In genomic region chr3:86809199-86809598, GRCm38 (mm10) we compare ENCODE assay signal across 16 mouse cellular contexts.
DNase-seq lines count a peak whose midpoint lies in the region; ATAC-seq and TF ChIP-seq lines count a peak whose summit lies in the region.
"Had no signal": no experiment of that assay in that cellular context is flagged by ENCODE, and none has a peak within 500 bp of the region (broad histone marks: within the 10 kb centered on the region; RNA-seq: fewer than 3 reads in every experiment).

No protein-coding gene starts in this region.

- no peak overlapping the region for H3K9ac ChIP-seq in hindbrain, postnatal 0 days (replicated peaks; ENCODE audit: low read length)
- no peak overlapping the region for H3K9ac ChIP-seq in hindbrain, embryonic 12.5 days
- no peak overlapping the region for H3K9ac ChIP-seq in midbrain, embryonic 15.5 days
- H3K9ac ChIP-seq in stomach, embryonic 14.5 days (replicated peaks; ENCODE audit: low read depth, low read length) = no peak overlapping the region
- H3K9ac ChIP-seq: liver, embryonic 14.5 days; neural tube, embryonic 15.5 days had no signal

- H3K4me1 ChIP-seq in hindbrain, postnatal 0 days (ENCODE audit: insufficient read depth, low read length) = 0 out of 2 replicates have a peak, but pooled peaks cover 12% of the 10 kb centered on the region
- peaks cover 2% of the 10 kb centered on the region; the same call in 1 of the 2 replicates for H3K4me1 ChIP-seq in hindbrain, embryonic 12.5 days
- H3K4me1 ChIP-seq in midbrain, embryonic 15.5 days = peaks cover 3% of the 10 kb centered on the region; the same call in 1 of the 2 replicates
- H3K4me1 ChIP-seq in midbrain, embryonic 10.5 days = 0 out of 2 replicates have a peak, but pooled peaks cover 2% of the 10 kb centered on the region
- no peaks in the 10 kb centered on the region for H3K4me1 ChIP-seq in stomach, embryonic 14.5 days (ENCODE audit: control insufficient read depth, insufficient read depth, low read length)

- ATAC-seq in hindbrain, postnatal 0 days = no peak
- no peak for ATAC-seq in hindbrain, embryonic 12.5 days (ENCODE audit: low FRiP score)
- ATAC-seq in midbrain, embryonic 15.5 days (replicated peaks) = no peak
- ATAC-seq in stomach, embryonic 14.5 days (ENCODE audit: insufficient number of reproducible peaks, insufficient read depth, low FRiP score, low read depth) = peak; percentile 37; the same call in 1 of the 2 replicates
- ATAC-seq: activated CD4-positive, CD25-positive, alpha-beta regulatory T cell, adult 4 months had no signal

- H3K27ac ChIP-seq in hindbrain, postnatal 0 days = peak overlapping the region; percentile 27; the same call in 1 of the 2 replicates
- H3K27ac ChIP-seq in hindbrain, embryonic 12.5 days = no peak overlapping the region; the same call in 1 of the 2 replicates
- 0 out of 2 replicates have a peak overlapping the region, but pooled peaks have one; percentile 12 for H3K27ac ChIP-seq in midbrain, embryonic 15.5 days
- no peak overlapping the region for H3K27ac ChIP-seq in midbrain, embryonic 10.5 days (replicated peaks)
- peak overlapping the region; percentile 76 for H3K27ac ChIP-seq in stomach, embryonic 14.5 days (ENCODE audit: low read length)
- H3K27ac ChIP-seq: liver, embryonic 14.5 days had no signal

- no peak overlapping the region for H3K4me3 ChIP-seq in hindbrain, postnatal 0 days (ENCODE audit: low read length)
- H3K4me3 ChIP-seq in hindbrain, embryonic 12.5 days = no peak overlapping the region
- H3K4me3 ChIP-seq in midbrain, embryonic 15.5 days = no peak overlapping the region
- H3K4me3 ChIP-seq in midbrain, embryonic 10.5 days = no peak overlapping the region
- H3K4me3 ChIP-seq in stomach, embryonic 14.5 days (ENCODE audit: low read depth, low read length) = no peak overlapping the region
- H3K4me3 ChIP-seq: neural tube, embryonic 15.5 days had no signal

- 67% methylated on average over 9 of the region's 9 CpGs for WGBS in hindbrain, postnatal 0 days
- 83% methylated on average over 9 of the region's 9 CpGs for WGBS in hindbrain, embryonic 12.5 days
- WGBS in midbrain, embryonic 15.5 days = 84% methylated on average over 9 of the region's 9 CpGs
- 90% methylated on average over 9 of the region's 9 CpGs for WGBS in midbrain, embryonic 10.5 days
- WGBS in stomach, embryonic 14.5 days = 58% methylated on average over 9 of the region's 9 CpGs

- DNase-seq in cerebellum, postnatal 14 days = peak; percentile 64 to 68
- DNase-seq in cerebellum, adult 9-11 months = no peak
- no peak for DNase-seq in hindbrain, postnatal 0 days (ENCODE audit: low spot score)
- no peak for DNase-seq in midbrain, embryonic 10.5 days (ENCODE audit: low spot score)
- DNase-seq in kidney, postnatal 10 days = no peak
- DNase-seq: gastrocnemius, postnatal 10 days; heart, postnatal 14 days; kidney, adult 9 months; thymus, postnatal 4 days had no signal

- H3K27me3 ChIP-seq in hindbrain, postnatal 0 days (ENCODE audit: insufficient read depth, low read length) = no peaks in the 10 kb centered on the region
- no peaks in the 10 kb centered on the region for H3K27me3 ChIP-seq in hindbrain, embryonic 12.5 days
- H3K27me3 ChIP-seq in midbrain, embryonic 15.5 days (replicated peaks) = no peaks in the 10 kb centered on the region
- H3K27me3 ChIP-seq in midbrain, embryonic 10.5 days (ENCODE audit: low read depth, poor library complexity, severe bottlenecking) = no peaks in the 10 kb centered on the region
- no peaks in the 10 kb centered on the region for H3K27me3 ChIP-seq in stomach, embryonic 14.5 days (ENCODE audit: control insufficient read depth, insufficient read depth, low read length)
- H3K27me3 ChIP-seq: CH12.LX; neural tube, embryonic 15.5 days had no signal

- TF ChIP-seq CTCF in hindbrain, postnatal 0 days (IDR thresholded peaks at IDR 0.05; ENCODE audit: low read depth) = no peak

- peaks cover 21% of the 10 kb centered on the region for H3K36me3 ChIP-seq in hindbrain, postnatal 0 days (ENCODE audit: insufficient read depth, low read length)
- peaks cover 19% of the 10 kb centered on the region for H3K36me3 ChIP-seq in hindbrain, embryonic 12.5 days
- peaks cover 20% of the 10 kb centered on the region; the same call in 1 of the 2 replicates for H3K36me3 ChIP-seq in midbrain, embryonic 15.5 days (replicated peaks)
- peaks cover 28% of the 10 kb centered on the region for H3K36me3 ChIP-seq in midbrain, embryonic 10.5 days
- H3K36me3 ChIP-seq in stomach, embryonic 14.5 days (ENCODE audit: control insufficient read depth, insufficient read depth, low read length) = no peaks in the 10 kb centered on the region

- H3K4me2 ChIP-seq in hindbrain, postnatal 0 days (ENCODE audit: low read depth, low read length) = no peak overlapping the region
- H3K4me2 ChIP-seq in hindbrain, embryonic 12.5 days (replicated peaks) = no peak overlapping the region
- H3K4me2 ChIP-seq in midbrain, embryonic 15.5 days = no peak overlapping the region
- no peak overlapping the region for H3K4me2 ChIP-seq in stomach, embryonic 14.5 days (replicated peaks; ENCODE audit: low read depth, low read length)
- H3K4me2 ChIP-seq: neural tube, embryonic 15.5 days had no signal

- H3K9me3 ChIP-seq in hindbrain, postnatal 0 days (ENCODE audit: low read length) = no peaks in the 10 kb centered on the region
- no peaks in the 10 kb centered on the region for H3K9me3 ChIP-seq in hindbrain, embryonic 12.5 days (replicated peaks)
- no peaks in the 10 kb centered on the region for H3K9me3 ChIP-seq in midbrain, embryonic 15.5 days
- H3K9me3 ChIP-seq in midbrain, embryonic 10.5 days (replicated peaks) = no peaks in the 10 kb centered on the region
- H3K9me3 ChIP-seq in stomach, embryonic 14.5 days (ENCODE audit: control insufficient read depth, low read depth, low read length) = no peaks in the 10 kb centered on the region
- H3K9me3 ChIP-seq: neural tube, embryonic 15.5 days had no signal

Comparison
In these comparisons a context has a peak if more than half of its experiments do, and no peak if none do; other contexts are left out.
1. DNase-seq: peak in cerebellum, postnatal 14 days (2 of 2); none in cerebellum, adult 9-11 months (single experiment), hindbrain, postnatal 0 days (single experiment), midbrain, embryonic 10.5 days (single experiment) and kidney, postnatal 10 days (single experiment).
2. H3K27ac ChIP-seq: peak in hindbrain, postnatal 0 days (single experiment), midbrain, embryonic 15.5 days (single experiment) and stomach, embryonic 14.5 days (single experiment); none in hindbrain, embryonic 12.5 days (single experiment) and midbrain, embryonic 10.5 days (single experiment).